Mouse (Mus musculus) thymus, adult 2 months (tissue): ENCODE data around the gene Kank2. TPM values are rescaled to one million over a fixed set of nuclear protein-coding genes. Genes with fewer than 3 reads are reported as not detected.
A peak's percentile ranks its signal among the peaks of the same experiment; 100 is the strongest.
"Not testable (repeated sequence)": the region's sequence is repeated elsewhere in the genome, so short reads cannot be mapped to it uniquely, and the experiment has no call there.

ENCODE experiments used
- DNase-seq: peaks from one replicate; pipeline ENCODE4 v3.0.0; 2021
- H3K27ac ChIP-seq: fragments of 200-500 bp; 2 replicates; pipeline ENCODE4 v1.5.1; 2012; ENCODE audit warnings: low read length, control low read depth; ENCODE audit not compliant: control insufficient read depth, insufficient read depth
- H3K27me3 ChIP-seq: fragments of 200-500 bp; 2 replicates; pipeline ENCODE4 v1.6.1; 2012; ENCODE audit warnings: mild to moderate bottlenecking, low read length, moderate library complexity, mixed read lengths; ENCODE audit not compliant: control insufficient read depth, insufficient read depth
- H3K36me3 ChIP-seq: fragments of 200-500 bp; 2 replicates; pipeline ENCODE4 v1.6.1; 2012; ENCODE audit warnings: mild to moderate bottlenecking, low read length, moderate library complexity; ENCODE audit not compliant: control insufficient read depth, insufficient read depth
- H3K4me1 ChIP-seq: fragments of 200-500 bp; replicated peaks from 2 replicates; pipeline ENCODE4 v1.6.1; 2012; ENCODE audit warnings: low read length; ENCODE audit not compliant: control insufficient read depth, insufficient read depth
- H3K4me3 ChIP-seq: fragments of 200-500 bp; 2 replicates; pipeline ENCODE4 v1.5.1; 2012; ENCODE audit warnings: mild to moderate bottlenecking, low read length, control low read depth, moderate library complexity; ENCODE audit not compliant: control insufficient read depth, insufficient read depth
- CTCF ChIP-seq: fragments of 200-500 bp; IDR thresholded peaks from 2 replicates; pipeline ENCODE4 v1.5.1; 2012; ENCODE audit warnings: mild to moderate bottlenecking, control low read depth, low read length, moderate library complexity, borderline replicate concordance; ENCODE audit not compliant: control insufficient read depth, poor library complexity, insufficient read depth; ENCODE audit errors: extremely low read depth
- POLR2A ChIP-seq: fragments of 200-500 bp; IDR thresholded peaks from 2 replicates; pipeline ENCODE4 v1.6.1; 2012; ENCODE audit warnings: mild to moderate bottlenecking, low read length, control low read depth, moderate library complexity; ENCODE audit not compliant: control insufficient read depth, poor library complexity, insufficient read depth; ENCODE audit errors: extremely low read depth
- WGBS: fragments of 180-500 bp; shearing (Covaris S2); methylation state at CpG from one replicate; pipeline ENCODE4 v1.1.7; 2018; 5-methylcytosine and 5-hydroxymethylcytosine counted together
- polyA plus RNA-seq: library from polyadenylated mRNA; depleted of rRNA; stranded (reverse); fragments of >200 nt; gene quantifications from 2 replicates; pipeline ENCODE4 v1.2.3, GENCODE M21; 2012

Kank2 gene
- polyA plus RNA-seq, 1 experiment: 12.6 TPM

GRCm38 (mm10) chr9:21787654-21788053 lies 10.9 kb downstream of the Kank2 start:
- H3K4me3 ChIP-seq: no peak overlapping the region
- WGBS: 93% methylated on average over 5 of the region's 5 CpGs
- no peaks in the 10 kb centered on the region for H3K27me3 ChIP-seq
- TF ChIP-seq POLR2A: no peak
- no peaks in the 10 kb centered on the region for H3K4me1 ChIP-seq
- no peak for DNase-seq
- H3K27ac ChIP-seq: no peak overlapping the region
- H3K36me3 ChIP-seq: no peaks in the 10 kb centered on the region

- 12% methylated on average over 6 of the region's 6 CpGs for WGBS
- H3K27me3 ChIP-seq: no peaks in the 10 kb centered on the region
- no peak overlapping the region for H3K27ac ChIP-seq
- H3K36me3 ChIP-seq: no peaks in the 10 kb centered on the region
- no peak overlapping the region for H3K4me3 ChIP-seq
- DNase-seq: peak; percentile 71
- no peaks in the 10 kb centered on the region for H3K4me1 ChIP-seq
- TF ChIP-seq CTCF (peak; percentile 82; the same call in 1 of the 2 replicates), POLR2A (no peak)
These were observed 11.6 kb downstream of the Kank2 start for GRCm38 (mm10) chr9:21786906-21787305.

GRCm38 (mm10) chr9:21786309-21786708 lies 12.2 kb downstream of the Kank2 start:
- H3K36me3 ChIP-seq, H3K4me3 ChIP-seq, DNase-seq, H3K4me1 ChIP-seq, H3K27ac ChIP-seq, H3K27me3 ChIP-seq: not testable (repeated sequence)
- WGBS: 91% methylated on average over 2 of the region's 2 CpGs

GRCm38 (mm10) chr9:21784517-21785307 lies 13.8 kb downstream of the Kank2 start:
- no peak for DNase-seq
- Histone ChIP-seq H3K36me3 (no peaks in the 10 kb centered on the region), H3K4me3 (no peak overlapping the region), H3K4me1 (no peaks in the 10 kb centered on the region), H3K27me3 (no peaks in the 10 kb centered on the region), H3K27ac (no peak overlapping the region)
- WGBS: 86% methylated on average over 7 of the region's 7 CpGs
- TF ChIP-seq CTCF (no peak), POLR2A (no peak)

GRCm38 (mm10) chr9:21781657-21782468 lies 16.7 kb downstream of the Kank2 start:
- no peak for TF ChIP-seq CTCF
- TF ChIP-seq POLR2A: no peak

GRCm38 (mm10) chr9:21777726-21778125 lies 20.8 kb downstream of the Kank2 start:
- H3K4me3 ChIP-seq: no peak overlapping the region
- DNase-seq: no peak
- WGBS: 88% methylated on average over 3 of the region's 3 CpGs
- no peak overlapping the region for H3K27ac ChIP-seq
- TF ChIP-seq CTCF (no peak), POLR2A (no peak)
- H3K36me3 ChIP-seq: no peaks in the 10 kb centered on the region
- no peaks in the 10 kb centered on the region for H3K27me3 ChIP-seq
- H3K4me1 ChIP-seq: no peaks in the 10 kb centered on the region

More at GRCm38 (mm10) chr9:21781657-21782468, 16.7 kb downstream of the Kank2 start:
- DNase-seq: no peak
- Histone ChIP-seq H3K4me1 (no peaks in the 10 kb centered on the region), H3K27ac (no peak overlapping the region; the same call in 1 of the 2 replicates), H3K4me3 (no peak overlapping the region), H3K36me3 (no peaks in the 10 kb centered on the region), H3K27me3 (no peaks in the 10 kb centered on the region)
- 91% methylated on average over 15 of the region's 15 CpGs for WGBS

GRCm38 (mm10) chr9:21774353-21774752 lies 24.2 kb downstream of the Kank2 start:
- Histone ChIP-seq H3K4me1 (no peaks in the 10 kb centered on the region), H3K27me3 (no peaks in the 10 kb centered on the region), H3K36me3 (no peaks in the 10 kb centered on the region), H3K4me3 (no peak overlapping the region), H3K27ac (no peak overlapping the region)
- no peak for TF ChIP-seq POLR2A
- no peak for TF ChIP-seq CTCF
- WGBS: 91% methylated on average over 16 of the region's 16 CpGs
- no peak for DNase-seq

- H3K27ac ChIP-seq, H3K36me3 ChIP-seq, H3K4me1 ChIP-seq, H3K27me3 ChIP-seq, DNase-seq, H3K4me3 ChIP-seq: not testable (repeated sequence)
- WGBS: 93% methylated on average over 5 of the region's 5 CpGs
These were observed 25.1 kb downstream of the Kank2 start for GRCm38 (mm10) chr9:21773396-21773795.
